Mouse (Mus musculus): ENCODE results near the gene Slc7a1.

Gene Slc7a1

GRCm38 (mm10) chr5:148325317-148325885 is 74.3 kb downstream of the Slc7a1 start:
- peak; percentile 81 for DNase-seq (ENCODE audit: low spot score)

DNA sequence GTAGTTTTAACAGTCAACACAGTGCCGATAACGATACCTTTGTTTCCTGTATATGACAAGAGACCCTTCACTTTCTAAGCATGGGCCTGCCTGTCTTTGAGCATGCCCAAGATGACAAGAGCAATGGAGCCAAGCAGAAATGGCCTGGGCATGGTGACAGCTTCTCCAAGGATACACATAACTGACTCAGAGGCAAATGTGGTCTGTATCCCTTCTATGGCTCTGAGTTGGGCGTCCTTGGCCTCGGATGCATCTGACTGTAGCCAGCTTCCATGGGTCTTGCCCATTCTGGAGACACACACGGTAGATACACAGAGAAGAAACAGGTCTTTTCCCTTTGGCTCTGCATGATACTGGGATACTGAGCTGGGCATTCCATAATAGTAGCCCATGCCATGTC is 84.8 kb downstream of the Slc7a1 start:
- DNase-seq (ENCODE audit: low spot score), result no peak

DNA sequence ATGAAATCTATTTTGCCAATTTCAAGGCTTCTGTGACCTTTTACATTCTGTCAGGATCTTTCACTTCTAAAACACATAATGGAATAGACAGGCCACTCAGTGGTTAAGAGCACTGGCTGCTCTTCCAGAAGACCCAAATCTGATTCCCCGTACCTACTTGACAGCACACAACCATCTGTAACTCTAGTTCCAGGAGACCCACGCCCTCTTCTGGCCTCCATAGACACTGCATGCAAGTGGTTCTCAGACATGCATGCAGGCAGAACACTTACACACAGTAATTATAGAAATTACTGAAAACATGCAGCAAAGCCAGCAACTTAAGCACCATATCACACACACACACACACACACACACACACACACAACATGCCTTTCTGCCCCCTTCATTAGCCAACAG is 87.3 kb downstream of the Slc7a1 start:
- no peak for DNase-seq (ENCODE audit: low spot score)

GRCm38 (mm10) chr5:148310790-148311189 is 88.9 kb downstream of the Slc7a1 start:
- no peak for DNase-seq (ENCODE audit: low spot score)

DNA sequence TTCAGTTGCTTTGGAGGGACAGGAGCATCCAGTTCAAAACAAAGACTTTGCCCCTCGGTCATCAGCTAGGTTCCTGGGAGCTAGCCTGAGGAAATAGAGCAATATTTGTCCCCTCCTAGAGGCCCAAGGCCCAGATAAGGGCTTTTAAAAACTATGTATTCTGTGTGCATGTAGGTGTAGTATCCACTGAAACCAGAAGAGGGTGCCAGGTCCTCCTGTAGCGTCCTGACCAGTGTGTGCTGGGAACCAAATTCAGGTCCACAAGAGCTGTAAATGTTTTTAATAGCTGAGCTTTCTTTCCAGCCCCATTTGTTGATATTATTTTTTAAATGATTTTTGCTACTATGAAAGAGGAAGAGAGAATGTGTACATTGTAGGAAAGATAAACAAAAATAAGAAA is 95.6 kb downstream of the Slc7a1 start:
- DNase-seq (ENCODE audit: low spot score), result no peak

DNA sequence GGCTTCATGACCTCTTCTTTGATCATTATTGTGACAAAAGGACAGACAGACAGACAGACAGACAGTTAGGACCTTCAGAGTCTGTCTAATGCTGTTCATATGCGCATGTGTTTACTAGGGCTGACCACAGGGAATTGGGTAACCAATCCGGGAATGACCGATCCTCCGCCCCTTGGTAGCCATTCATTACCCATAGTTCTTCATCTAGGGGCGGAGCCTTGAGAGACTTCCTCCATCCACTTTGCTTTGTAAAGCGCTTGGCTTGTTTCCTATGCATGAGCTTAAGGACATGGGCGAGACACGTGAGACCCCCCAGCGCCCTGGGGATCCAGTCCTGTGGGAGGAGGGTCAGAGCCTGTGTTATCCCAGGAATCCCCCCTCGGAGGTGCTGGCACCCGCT is 96.7 kb downstream of the Slc7a1 start:
- DNase-seq (ENCODE audit: low spot score), result no peak

DNA sequence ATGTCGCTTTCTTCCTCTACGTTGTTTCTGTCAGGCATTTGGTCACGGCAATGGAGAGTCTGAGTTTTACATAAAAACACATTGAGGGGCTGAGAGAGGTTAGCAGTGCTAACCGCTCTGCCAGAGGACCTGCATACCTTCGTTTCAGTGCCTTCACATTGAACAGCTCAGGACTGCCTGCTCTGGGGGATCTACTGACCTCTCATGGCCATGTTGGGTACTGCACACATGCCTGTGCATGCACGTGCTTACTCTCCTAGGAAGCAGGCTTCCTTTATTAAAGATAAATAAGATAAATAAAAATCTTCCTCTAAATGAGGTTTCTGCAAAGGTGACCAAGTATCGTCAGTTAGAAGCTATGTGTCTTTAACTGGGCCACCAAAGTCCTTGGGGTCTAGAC is 106.4 kb downstream of the Slc7a1 start:
- peak; percentile 27 for DNase-seq (ENCODE audit: low spot score)

- DNase-seq (ENCODE audit: low spot score), result no peak
Observed at GRCm38 (mm10) chr5:148292862-148293261, 106.8 kb downstream of the Slc7a1 start.

GRCm38 (mm10) chr5:148289951-148290350 is 109.8 kb downstream of the Slc7a1 start:
- no peak for DNase-seq (ENCODE audit: low spot score)

- no peak for DNase-seq (ENCODE audit: low spot score)
Observed at GRCm38 (mm10) chr5:148288804-148289203, 110.9 kb downstream of the Slc7a1 start.

GRCm38 (mm10) chr5:148287529-148287928 is 112.2 kb downstream of the Slc7a1 start:
- no peak for DNase-seq (ENCODE audit: low spot score)

GRCm38 (mm10) chr5:148283584-148283983 is 116.1 kb downstream of the Slc7a1 start:
- DNase-seq (ENCODE audit: low spot score), result no peak

DNA sequence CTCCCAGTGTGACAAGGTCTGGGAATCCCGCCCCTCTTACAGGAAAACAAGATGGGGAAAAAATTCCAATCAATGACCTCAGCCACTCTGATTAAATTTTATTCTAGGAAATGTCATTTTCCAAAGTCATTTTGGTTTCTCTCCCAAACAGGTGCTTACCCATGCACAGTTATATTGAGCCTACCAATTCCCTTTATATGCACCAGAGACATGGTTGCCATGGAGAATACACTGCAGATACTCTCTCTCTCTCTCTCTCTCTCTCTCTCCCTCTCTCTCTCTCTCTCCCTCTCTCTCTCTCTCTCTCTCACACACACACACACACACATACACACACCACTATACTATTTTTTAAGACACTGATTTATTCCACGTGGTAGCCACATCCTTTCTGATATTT is 116.5 kb downstream of the Slc7a1 start:
- DNase-seq (ENCODE audit: low spot score), result no peak

DNA sequence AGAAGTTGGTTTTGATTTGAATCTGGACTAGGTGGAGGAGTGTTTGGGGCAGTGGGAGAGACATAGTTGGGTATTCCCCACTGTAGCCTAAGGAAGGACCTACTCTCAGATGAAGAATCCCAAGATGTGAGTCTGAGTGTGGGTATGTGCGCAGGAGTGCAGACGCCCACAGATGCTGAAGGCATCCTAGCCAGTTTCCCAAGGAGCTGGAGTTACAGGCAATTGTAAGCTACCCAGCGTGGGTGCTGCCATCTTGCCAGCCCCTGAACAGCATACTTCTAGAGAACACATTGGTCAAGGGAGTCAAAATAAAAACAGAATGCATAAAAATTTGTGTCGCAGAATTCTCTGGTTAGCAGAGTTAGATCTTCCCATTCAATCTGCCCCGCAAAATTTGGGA is 117.1 kb downstream of the Slc7a1 start:
- no peak for DNase-seq (ENCODE audit: low spot score)

DNA sequence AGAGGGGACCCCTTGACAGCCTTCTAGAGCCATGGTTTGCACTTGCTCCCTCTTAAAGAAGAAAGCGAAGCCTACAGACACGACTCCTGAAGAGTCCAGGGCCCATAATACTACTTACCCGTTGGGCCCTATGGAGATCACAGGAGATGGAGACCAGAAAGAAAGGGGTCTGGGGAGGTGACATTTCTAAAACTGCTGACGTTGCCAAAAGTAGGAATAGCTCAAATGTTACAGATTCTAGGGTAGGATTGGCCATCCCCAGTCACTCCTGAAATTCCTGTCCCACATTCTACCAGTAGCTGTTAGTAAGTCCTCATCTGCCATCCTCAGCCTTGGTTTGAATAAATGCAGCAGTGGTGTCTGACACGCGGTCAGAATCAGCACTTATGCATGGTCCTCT is 117.6 kb downstream of the Slc7a1 start:
- no peak for DNase-seq (ENCODE audit: low spot score)

- no peak for DNase-seq (ENCODE audit: low spot score)
Observed at GRCm38 (mm10) chr5:148280321-148280720, 119.4 kb downstream of the Slc7a1 start.

- no peak for DNase-seq (ENCODE audit: low spot score)
Observed at GRCm38 (mm10) chr5:148278233-148278632, 121.5 kb downstream of the Slc7a1 start.
